Mouse (Mus musculus): ENCODE measurements around the gene Adamts14.

DNA sequence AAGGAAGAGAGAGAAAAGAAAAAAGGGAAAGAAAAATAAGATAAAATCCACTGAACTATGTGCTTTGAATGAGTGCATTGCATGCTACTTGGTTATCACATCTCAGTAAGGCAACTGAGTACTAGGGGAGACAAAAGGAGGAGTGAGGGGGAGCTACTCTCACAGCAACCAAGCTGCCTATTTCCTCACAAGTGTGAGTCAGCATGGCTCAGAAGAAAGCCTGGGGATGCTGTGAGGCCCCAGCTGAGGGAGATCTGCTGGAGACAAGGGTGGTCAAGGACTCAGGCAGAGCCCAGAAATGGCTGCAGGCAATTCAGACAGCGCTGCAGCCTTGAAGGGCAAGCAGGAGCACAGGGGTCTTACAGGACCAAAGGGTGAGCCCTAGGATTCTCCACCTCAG, 15.1 kb downstream of the Adamts14 start:
- TF ChIP-seq CTCF (IDR thresholded peaks at IDR 0.05; ENCODE audit: low read depth) (no peak), EP300 (IDR thresholded peaks at IDR 0.05; ENCODE audit: low read depth) (no peak)

All from heart, postnatal 0 days (tissue).